Mouse (Mus musculus): ENCODE measurements at regions not wholly inside any gene's neighbourhood (a gene's known extent, or its start where the extent isn't known, plus 50 kb on each side); places are given as distances from the start of the nearest gene placed in this dataset.

DNA sequence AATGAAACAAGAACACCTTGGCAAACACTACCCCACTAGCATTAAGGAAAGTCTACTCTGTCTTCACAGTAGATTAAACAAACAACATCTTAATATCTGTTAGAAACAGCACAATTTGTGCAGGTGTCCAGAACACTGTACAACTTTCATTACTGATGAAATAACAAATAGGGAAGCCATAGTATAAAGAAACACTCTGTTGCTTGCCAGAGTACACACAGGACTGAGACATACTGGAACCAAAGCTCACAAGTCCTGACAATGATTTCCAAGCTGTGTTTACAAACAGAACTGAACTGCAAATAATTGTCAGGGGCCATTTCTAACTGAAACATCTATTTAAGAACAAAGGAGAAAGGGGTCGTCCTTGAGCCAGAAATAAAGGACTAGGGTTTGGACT is 478.4 kb downstream of the Klf12 start:
- H3K27ac ChIP-seq (ENCODE audit: control insufficient read depth, insufficient read depth, low read depth, low read length) = no peak overlapping the region

DNA sequence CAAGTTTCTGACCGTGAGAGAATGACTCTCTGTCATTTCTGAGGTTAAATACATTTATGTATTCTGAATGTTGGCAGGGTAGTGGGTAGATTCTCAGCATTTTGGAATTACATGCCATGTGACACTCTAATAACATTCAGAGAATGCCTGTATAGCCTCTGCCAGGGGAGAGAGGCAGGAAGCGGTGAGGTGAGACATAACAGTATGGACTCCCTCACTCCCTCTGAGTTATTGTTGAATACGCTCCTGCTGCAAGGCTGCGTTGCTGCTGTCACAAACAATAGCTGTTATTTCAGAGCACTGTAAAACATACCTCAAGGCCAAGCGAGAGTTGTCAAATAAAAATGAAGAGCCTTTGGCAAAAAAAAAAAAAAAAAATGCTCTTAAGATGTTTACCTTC is 477.9 kb downstream of the Klf12 start:
- Histone ChIP-seq H3K36me3 (ENCODE audit: control insufficient read depth, insufficient read depth, low read length) (no peaks in the 10 kb centered on the region), H3K4me3 (ENCODE audit: control insufficient read depth, low read depth, low read length) (no peak overlapping the region), H3K4me1 (ENCODE audit: control insufficient read depth, insufficient read depth, low read length) (peaks cover 3% of the 10 kb centered on the region), H3K27me3 (ENCODE audit: control insufficient read depth, insufficient read depth, low read length) (no peaks in the 10 kb centered on the region), H3K27ac (ENCODE audit: control insufficient read depth, insufficient read depth, low read depth, low read length) (no peak overlapping the region)
- TF ChIP-seq CTCF (IDR thresholded peaks at IDR 0.05; ENCODE audit: control insufficient read depth, insufficient read depth, insufficient replicate concordance, low read depth, low read length) (no peak), POLR2A (IDR thresholded peaks at IDR 0.05; ENCODE audit: control insufficient read depth, low read depth, low read length) (no peak)

More for the DNA sequence above, 478.4 kb downstream of the Klf12 start:
- Histone ChIP-seq H3K4me1 (ENCODE audit: control insufficient read depth, insufficient read depth, low read length) (peaks cover 3% of the 10 kb centered on the region), H3K27me3 (ENCODE audit: control insufficient read depth, insufficient read depth, low read length) (no peaks in the 10 kb centered on the region), H3K4me3 (ENCODE audit: control insufficient read depth, low read depth, low read length) (no peak overlapping the region), H3K36me3 (ENCODE audit: control insufficient read depth, insufficient read depth, low read length) (no peaks in the 10 kb centered on the region)
- TF ChIP-seq POLR2A (IDR thresholded peaks at IDR 0.05; ENCODE audit: control insufficient read depth, low read depth, low read length) (no peak), CTCF (IDR thresholded peaks at IDR 0.05; ENCODE audit: control insufficient read depth, insufficient read depth, insufficient replicate concordance, low read depth, low read length) (no peak)

DNA sequence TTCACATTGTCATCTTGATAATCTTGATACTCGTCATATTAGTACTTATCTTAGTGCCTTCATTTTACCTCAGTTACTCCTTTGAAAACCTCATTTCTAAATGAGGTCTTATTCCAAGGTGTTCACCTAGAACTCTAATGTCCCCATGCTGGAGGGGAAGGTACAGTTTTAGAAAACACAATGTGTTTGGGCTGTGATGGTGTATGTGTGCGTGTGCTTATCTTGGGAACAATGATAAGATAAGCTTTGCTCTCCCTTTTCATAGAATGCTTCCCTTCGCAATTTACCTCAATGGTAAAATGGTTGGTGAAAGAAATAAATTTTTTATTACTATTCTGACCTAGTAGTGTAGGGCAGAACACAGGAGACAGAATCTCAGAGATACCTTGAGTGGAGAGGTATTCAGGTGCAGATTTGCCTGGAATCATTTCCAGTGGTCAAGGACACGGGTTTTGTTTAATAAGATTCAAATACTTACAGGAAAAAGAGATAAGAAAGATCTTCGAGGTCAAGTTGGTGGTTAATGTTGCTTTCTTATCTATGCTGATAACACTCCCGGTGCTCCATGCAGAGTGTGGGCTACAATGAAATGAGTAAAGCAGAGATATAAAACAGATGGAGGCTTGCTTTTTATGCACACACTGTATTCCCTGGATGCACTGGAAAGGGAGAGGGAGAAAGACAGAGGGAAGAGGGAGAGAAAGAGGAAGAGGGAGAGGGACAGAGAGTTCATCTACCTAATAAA is 471.6 kb downstream of the Klf12 start:
- no peak overlapping the region for H3K27ac ChIP-seq (ENCODE audit: control insufficient read depth, insufficient read depth, low read depth, low read length)
- peaks cover 3% of the 10 kb centered on the region for H3K4me1 ChIP-seq (ENCODE audit: control insufficient read depth, insufficient read depth, low read length)
- H3K36me3 ChIP-seq (ENCODE audit: control insufficient read depth, insufficient read depth, low read length) = no peaks in the 10 kb centered on the region
- H3K4me3 ChIP-seq (ENCODE audit: control insufficient read depth, low read depth, low read length) = no peak overlapping the region
- H3K27me3 ChIP-seq (ENCODE audit: control insufficient read depth, insufficient read depth, low read length) = no peaks in the 10 kb centered on the region
- TF ChIP-seq POLR2A (IDR thresholded peaks at IDR 0.05; ENCODE audit: control insufficient read depth, low read depth, low read length) = no peak
